Mouse (Mus musculus): Measurements from ENCODE around the gene Mfap2.

GRCm38 (mm10) chr4:141011556-141012328, 1.5 kb downstream of the Mfap2 start:
- TF ChIP-seq CTCF (IDR thresholded peaks at IDR 0.05; ENCODE audit: low read depth, low read length), result no peak
- no peak for TF ChIP-seq POLR2A (IDR thresholded peaks at IDR 0.05; ENCODE audit: borderline replicate concordance, low read depth, low read length)
